Mouse (Mus musculus): ENCODE measurements around the gene Herpud1. TPM values are rescaled to one million over a fixed set of nuclear protein-coding genes. Genes with fewer than 3 reads are reported as not detected.

The Herpud1 gene
- polyA plus RNA-seq, 1 experiment from 2014 or later = 167 TPM

GRCm38 (mm10) chr8:94435397-94436111, 49.3 kb downstream of the Herpud1 start:
- no peak overlapping the region for H3K4me2 ChIP-seq (ENCODE audit: low read depth, low read length)
- H3K27ac ChIP-seq (ENCODE audit: low read length) = no peak overlapping the region
- ATAC-seq (ENCODE audit: insufficient read depth, low FRiP score) = no peak
- H3K4me3 ChIP-seq (replicated peaks; ENCODE audit: low read length) = no peak overlapping the region
- peaks cover 5% of the 10 kb centered on the region for H3K4me1 ChIP-seq (ENCODE audit: control insufficient read depth, insufficient read depth, low read length)
- H3K36me3 ChIP-seq (ENCODE audit: control insufficient read depth, insufficient read depth, low read length) = no peaks in the 10 kb centered on the region
- H3K9ac ChIP-seq (ENCODE audit: low read length) = no peak overlapping the region
- no peaks in the 10 kb centered on the region for H3K27me3 ChIP-seq (ENCODE audit: control insufficient read depth, insufficient read depth, low read length)
- 91% methylated on average over 15 of the region's 15 CpGs for WGBS
- H3K9me3 ChIP-seq (replicated peaks; ENCODE audit: control insufficient read depth, low read length) = no peaks in the 10 kb centered on the region

GRCm38 (mm10) chr8:94436112-94436572, 49.9 kb downstream of the Herpud1 start:
- H3K4me1 ChIP-seq (ENCODE audit: control insufficient read depth, insufficient read depth, low read length) = peaks cover 5% of the 10 kb centered on the region

GRCm38 (mm10) chr8:94436900-94437299, 50.7 kb downstream of the Herpud1 start:
- no peaks in the 10 kb centered on the region for H3K9me3 ChIP-seq (replicated peaks; ENCODE audit: control insufficient read depth, low read length)
- H3K9ac ChIP-seq (ENCODE audit: low read length) = no peak overlapping the region
- peaks cover 5% of the 10 kb centered on the region for H3K4me1 ChIP-seq (ENCODE audit: control insufficient read depth, insufficient read depth, low read length)
- H3K27me3 ChIP-seq (ENCODE audit: control insufficient read depth, insufficient read depth, low read length) = no peaks in the 10 kb centered on the region
- H3K4me2 ChIP-seq (ENCODE audit: low read depth, low read length) = no peak overlapping the region
- no peak for ATAC-seq (ENCODE audit: insufficient read depth, low FRiP score)
- H3K4me3 ChIP-seq (replicated peaks; ENCODE audit: low read length) = no peak overlapping the region
- no peak overlapping the region for H3K27ac ChIP-seq (ENCODE audit: low read length)
- WGBS = 74% methylated on average over 3 of the region's 3 CpGs
- H3K36me3 ChIP-seq (ENCODE audit: control insufficient read depth, insufficient read depth, low read length) = no peaks in the 10 kb centered on the region

More at GRCm38 (mm10) chr8:94436112-94436572, 49.9 kb downstream of the Herpud1 start:
- Histone ChIP-seq H3K4me2 (ENCODE audit: low read depth, low read length) (no peak overlapping the region), H3K9me3 (replicated peaks; ENCODE audit: control insufficient read depth, low read length) (no peaks in the 10 kb centered on the region), H3K27ac (ENCODE audit: low read length) (no peak overlapping the region), H3K36me3 (ENCODE audit: control insufficient read depth, insufficient read depth, low read length) (no peaks in the 10 kb centered on the region), H3K9ac (ENCODE audit: low read length) (no peak overlapping the region), H3K4me3 (replicated peaks; ENCODE audit: low read length) (no peak overlapping the region), H3K27me3 (ENCODE audit: control insufficient read depth, insufficient read depth, low read length) (no peaks in the 10 kb centered on the region)
- ATAC-seq (ENCODE audit: insufficient read depth, low FRiP score) = no peak
- 83% methylated on average over 5 of the region's 5 CpGs for WGBS

- H3K27me3 ChIP-seq (ENCODE audit: control insufficient read depth, insufficient read depth, low read length) = no peaks in the 10 kb centered on the region
- no peak overlapping the region for H3K4me3 ChIP-seq (replicated peaks; ENCODE audit: low read length)
- 88% methylated on average over 5 of the region's 5 CpGs for WGBS
- no peak overlapping the region for H3K27ac ChIP-seq (ENCODE audit: low read length)
- no peaks in the 10 kb centered on the region for H3K9me3 ChIP-seq (replicated peaks; ENCODE audit: control insufficient read depth, low read length)
- no peak for ATAC-seq (ENCODE audit: insufficient read depth, low FRiP score)
- H3K36me3 ChIP-seq (ENCODE audit: control insufficient read depth, insufficient read depth, low read length) = no peaks in the 10 kb centered on the region
- no peak overlapping the region for H3K9ac ChIP-seq (ENCODE audit: low read length)
- no peak overlapping the region for H3K4me2 ChIP-seq (ENCODE audit: low read depth, low read length)
- peaks cover 5% of the 10 kb centered on the region for H3K4me1 ChIP-seq (ENCODE audit: control insufficient read depth, insufficient read depth, low read length)
These were observed 52.4 kb downstream of the Herpud1 start for GRCm38 (mm10) chr8:94438659-94439058.

- H3K4me2 ChIP-seq (ENCODE audit: low read depth, low read length) = no peak overlapping the region
- ATAC-seq (ENCODE audit: insufficient read depth, low FRiP score) = no peak
- H3K27me3 ChIP-seq (ENCODE audit: control insufficient read depth, insufficient read depth, low read length) = no peaks in the 10 kb centered on the region
- no peak overlapping the region for H3K9ac ChIP-seq (ENCODE audit: low read length)
- H3K27ac ChIP-seq (ENCODE audit: low read length) = no peak overlapping the region
- no peaks in the 10 kb centered on the region for H3K9me3 ChIP-seq (replicated peaks; ENCODE audit: control insufficient read depth, low read length)
- H3K4me3 ChIP-seq (replicated peaks; ENCODE audit: low read length) = no peak overlapping the region
- H3K36me3 ChIP-seq (ENCODE audit: control insufficient read depth, insufficient read depth, low read length) = no peaks in the 10 kb centered on the region
- no peaks in the 10 kb centered on the region for H3K4me1 ChIP-seq (ENCODE audit: control insufficient read depth, insufficient read depth, low read length)
These were observed 53.5 kb downstream of the Herpud1 start for GRCm38 (mm10) chr8:94439691-94440090.

GRCm38 (mm10) chr8:94440389-94440788, 54.2 kb downstream of the Herpud1 start:
- Histone ChIP-seq H3K4me3 (replicated peaks; ENCODE audit: low read length) (no peak overlapping the region), H3K27me3 (ENCODE audit: control insufficient read depth, insufficient read depth, low read length) (no peaks in the 10 kb centered on the region), H3K9me3 (replicated peaks; ENCODE audit: control insufficient read depth, low read length) (no peaks in the 10 kb centered on the region), H3K27ac (ENCODE audit: low read length) (no peak overlapping the region), H3K36me3 (ENCODE audit: control insufficient read depth, insufficient read depth, low read length) (no peaks in the 10 kb centered on the region), H3K4me1 (ENCODE audit: control insufficient read depth, insufficient read depth, low read length) (no peaks in the 10 kb centered on the region), H3K4me2 (ENCODE audit: low read depth, low read length) (no peak overlapping the region), H3K9ac (ENCODE audit: low read length) (no peak overlapping the region)
- no peak for ATAC-seq (ENCODE audit: insufficient read depth, low FRiP score)
- WGBS = 89% methylated on average over 1 of the region's 1 CpGs

GRCm38 (mm10) chr8:94441686-94442085, 55.4 kb downstream of the Herpud1 start:
- 92% methylated on average over 1 of the region's 1 CpGs for WGBS
- Histone ChIP-seq H3K9me3 (replicated peaks; ENCODE audit: control insufficient read depth, low read length) (no peaks in the 10 kb centered on the region), H3K4me2 (ENCODE audit: low read depth, low read length) (no peak overlapping the region), H3K36me3 (ENCODE audit: control insufficient read depth, insufficient read depth, low read length) (no peaks in the 10 kb centered on the region), H3K9ac (ENCODE audit: low read length) (no peak overlapping the region), H3K4me1 (ENCODE audit: control insufficient read depth, insufficient read depth, low read length) (no peaks in the 10 kb centered on the region), H3K4me3 (replicated peaks; ENCODE audit: low read length) (no peak overlapping the region), H3K27me3 (ENCODE audit: control insufficient read depth, insufficient read depth, low read length) (no peaks in the 10 kb centered on the region), H3K27ac (ENCODE audit: low read length) (no peak overlapping the region)
- ATAC-seq (ENCODE audit: insufficient read depth, low FRiP score) = no peak

- H3K27me3 ChIP-seq (ENCODE audit: control insufficient read depth, insufficient read depth, low read length) = no peaks in the 10 kb centered on the region
- no peak overlapping the region for H3K4me2 ChIP-seq (ENCODE audit: low read depth, low read length)
- H3K4me1 ChIP-seq (ENCODE audit: control insufficient read depth, insufficient read depth, low read length) = no peaks in the 10 kb centered on the region
- WGBS = 80% methylated on average over 3 of the region's 3 CpGs
- H3K9ac ChIP-seq (ENCODE audit: low read length) = no peak overlapping the region
- ATAC-seq (ENCODE audit: insufficient read depth, low FRiP score) = no peak
- H3K4me3 ChIP-seq (replicated peaks; ENCODE audit: low read length) = no peak overlapping the region
- H3K27ac ChIP-seq (ENCODE audit: low read length) = no peak overlapping the region
- no peaks in the 10 kb centered on the region for H3K9me3 ChIP-seq (replicated peaks; ENCODE audit: control insufficient read depth, low read length)
- no peaks in the 10 kb centered on the region for H3K36me3 ChIP-seq (ENCODE audit: control insufficient read depth, insufficient read depth, low read length)
These were observed 56.9 kb downstream of the Herpud1 start for GRCm38 (mm10) chr8:94443153-94443552.

GRCm38 (mm10) chr8:94444480-94444879, 58.2 kb downstream of the Herpud1 start:
- H3K9me3 ChIP-seq (replicated peaks; ENCODE audit: control insufficient read depth, low read length) = no peaks in the 10 kb centered on the region
- no peaks in the 10 kb centered on the region for H3K27me3 ChIP-seq (ENCODE audit: control insufficient read depth, insufficient read depth, low read length)
- 53% methylated on average over 2 of the region's 2 CpGs for WGBS
- no peaks in the 10 kb centered on the region for H3K36me3 ChIP-seq (ENCODE audit: control insufficient read depth, insufficient read depth, low read length)
- no peak overlapping the region for H3K9ac ChIP-seq (ENCODE audit: low read length)
- no peak overlapping the region for H3K4me2 ChIP-seq (ENCODE audit: low read depth, low read length)
- no peak overlapping the region for H3K4me3 ChIP-seq (replicated peaks; ENCODE audit: low read length)
- no peak overlapping the region for H3K27ac ChIP-seq (ENCODE audit: low read length)
- ATAC-seq (ENCODE audit: insufficient read depth, low FRiP score) = no peak
- H3K4me1 ChIP-seq (ENCODE audit: control insufficient read depth, insufficient read depth, low read length) = no peaks in the 10 kb centered on the region
